ENCODE assay signal across 8 mouse cellular contexts in genomic region chr10:61928725-61929651, GRCm38 (mm10). TPM values are rescaled to one million over a fixed set of nuclear protein-coding genes. Genes with fewer than 3 reads are reported as not detected.
DNase-seq lines count a peak whose midpoint lies in the region; ATAC-seq lines count a peak whose summit lies in the region.

No protein-coding gene starts in this region.

- H3K36me3 ChIP-seq in midbrain, embryonic 12.5 days: no peaks in the 10 kb centered on the region

- H3K9ac ChIP-seq in midbrain, embryonic 12.5 days (replicated peaks): peak overlapping the region; percentile 34; the same call in 1 of the 2 replicates

- H3K27me3 ChIP-seq in midbrain, embryonic 12.5 days: 0 out of 2 replicates have a peak, but pooled peaks cover 8% of the 10 kb centered on the region

- no peak overlapping the region for H3K27ac ChIP-seq in midbrain, embryonic 12.5 days (replicated peaks)

- intact Hi-C loops in heart, postnatal 10 days (cut with DNase I): no loop called here
- intact Hi-C loops in left cerebral cortex, postnatal 36 days (cut with DNase I): no loop called here

- 13% methylated on average over 24 of the region's 24 CpGs for WGBS in midbrain, embryonic 12.5 days

- peaks cover 11% of the 10 kb centered on the region for H3K4me1 ChIP-seq in midbrain, embryonic 12.5 days

- DNase-seq in heart, adult 18-20 months: peak; percentile 24 to 35
- DNase-seq in heart, adult 8-10 months (ENCODE audit: low spot score): no peak
- DNase-seq in heart, postnatal 10 days: peak; percentile 27 to 41
- peak; percentile 75 to 82 for DNase-seq in kidney, postnatal 36 days
- DNase-seq in B cell, adult 2 months: no peak
- DNase-seq in left cerebral cortex, postnatal 36 days (ENCODE audit: low spot score in 2 of 2): no peak

- peak overlapping the region; percentile 29 for H3K4me2 ChIP-seq in midbrain, embryonic 12.5 days (replicated peaks)

- no peaks in the 10 kb centered on the region for H3K9me3 ChIP-seq in midbrain, embryonic 12.5 days

- peak overlapping the region; percentile 10; the same call in 1 of the 2 replicates for H3K4me3 ChIP-seq in midbrain, embryonic 12.5 days

- peak; percentile 63 for ATAC-seq in midbrain, embryonic 12.5 days (ENCODE audit: low FRiP score, low read depth)
- ATAC-seq in activated CD4-positive, CD25-positive, alpha-beta regulatory T cell, adult 4 months: no peak

RNA-seq across cellular contexts. Expression of gene Col13a1, which starts 49.9 kb away (rescaled TPM):
- under 1 TPM; 0.49 to 0.72 TPM for total RNA-seq in heart, adult 18-20 months (2021)
- total RNA-seq in heart, adult 8-10 months (2022): under 1 TPM; 0.49 to 0.72 (median 0.57) TPM
- total RNA-seq in heart, postnatal 10 days (2021): 1 to 10 TPM; 1.8 to 1.9 TPM
- 3.1 and 4.4 TPM in 2 replicates for polyA plus RNA-seq in midbrain, embryonic 12.5 days (2016; fragmentation: Nextera tagmentation; extraction: Ambion mirVana)
- not detected for polyA plus RNA-seq in activated CD4-positive, CD25-positive, alpha-beta regulatory T cell, adult 4 months (2017; shearing (Covaris generic))
- total RNA-seq in left cerebral cortex, postnatal 36 days (2021): 1 to 10 TPM in 1 of 2 experiments, under 1 TPM in 1; 0.88 to 1.2 TPM

Comparison
In these comparisons a context has a peak if more than half of its experiments do, and no peak if none do; other contexts are left out.
1. DNase-seq: peak in heart, adult 18-20 months (2 of 2), heart, postnatal 10 days (2 of 2) and kidney, postnatal 36 days (2 of 2); none in heart, adult 8-10 months (single experiment), B cell, adult 2 months (0 of 2) and left cerebral cortex, postnatal 36 days (0 of 2).